Mouse (Mus musculus): Measurements from ENCODE around the gene Plekhs1.

GRCm38 (mm10) chr19:56535765-56536164 lies 74.3 kb downstream of the Plekhs1 start:
- TF ChIP-seq EP300 (IDR thresholded peaks at IDR 0.05; ENCODE audit: insufficient read depth, low read depth, low read length): no peak
- TF ChIP-seq POLR2A (IDR thresholded peaks at IDR 0.05; ENCODE audit: insufficient read depth, low read depth, low read length): no peak
- no peak for TF ChIP-seq CTCF (IDR thresholded peaks at IDR 0.05)

Data from heart, adult 2 months (tissue).